Mouse (Mus musculus) neural tube, embryonic 13.5 days (tissue): ENCODE data around the gene Srbd1. TPM values are rescaled to one million over a fixed set of nuclear protein-coding genes. Genes with fewer than 3 reads are reported as not detected.

ENCODE experiments used
- ATAC-seq: fragments of 200-750 bp; cut with Nextera tagmentation; 2 replicates; pipeline ENCODE4 v1.8.0; 2017; ENCODE audit warnings: low read depth, mild to moderate bottlenecking, moderate TSS enrichment, moderate library complexity
- H3K27ac ChIP-seq: fragments of 300-500 bp; sonication (generic); replicated peaks from 2 replicates; pipeline ENCODE4 v1.5.1; 2015; ENCODE audit warnings: moderate library complexity, mild to moderate bottlenecking, inconsistent platforms
- H3K27me3 ChIP-seq: fragments of 300-500 bp; sonication (generic); 2 replicates; pipeline ENCODE4 v1.6.1; 2015; ENCODE audit warnings: mild to moderate bottlenecking, inconsistent platforms
- H3K36me3 ChIP-seq: fragments of 300-500 bp; sonication (generic); 2 replicates; pipeline ENCODE4 v1.6.1; 2015; ENCODE audit warnings: mild to moderate bottlenecking, inconsistent platforms
- H3K4me1 ChIP-seq: fragments of 300-500 bp; sonication (generic); replicated peaks from 2 replicates; pipeline ENCODE4 v1.6.1; 2015; ENCODE audit warnings: inconsistent platforms
- H3K4me2 ChIP-seq: fragments of 300-500 bp; sonication (generic); 2 replicates; pipeline ENCODE4 v1.6.1; 2015; ENCODE audit warnings: inconsistent platforms, mild to moderate bottlenecking, moderate library complexity
- H3K4me3 ChIP-seq: fragments of 300-500 bp; sonication (generic); 2 replicates; pipeline ENCODE4 v1.5.1; 2015; ENCODE audit warnings: mild to moderate bottlenecking, inconsistent platforms
- H3K9ac ChIP-seq: fragments of 300-500 bp; sonication (generic); 2 replicates; pipeline ENCODE4 v1.6.1; 2015; ENCODE audit warnings: moderate library complexity, mild to moderate bottlenecking, inconsistent platforms
- H3K9me3 ChIP-seq: fragments of 300-500 bp; sonication (generic); 2 replicates; pipeline ENCODE4 v1.6.1; 2016; ENCODE audit warnings: inconsistent platforms
- WGBS: fragments of 180-500 bp; shearing (Covaris S2); methylation state at CpG from one replicate; pipeline ENCODE4 v1.1.7; 2015; 5-methylcytosine and 5-hydroxymethylcytosine counted together
- polyA plus RNA-seq: library from polyadenylated mRNA; unstranded; fragments of >200 nt; fragmentation: Nextera tagmentation; extraction: Ambion mirVana; gene quantifications from 2 replicates; pipeline ENCODE4 v1.2.1, GENCODE M21; 2015

The Srbd1 gene
- polyA plus RNA-seq, 1 experiment from 2014 or later = 16.4 TPM

DNA sequence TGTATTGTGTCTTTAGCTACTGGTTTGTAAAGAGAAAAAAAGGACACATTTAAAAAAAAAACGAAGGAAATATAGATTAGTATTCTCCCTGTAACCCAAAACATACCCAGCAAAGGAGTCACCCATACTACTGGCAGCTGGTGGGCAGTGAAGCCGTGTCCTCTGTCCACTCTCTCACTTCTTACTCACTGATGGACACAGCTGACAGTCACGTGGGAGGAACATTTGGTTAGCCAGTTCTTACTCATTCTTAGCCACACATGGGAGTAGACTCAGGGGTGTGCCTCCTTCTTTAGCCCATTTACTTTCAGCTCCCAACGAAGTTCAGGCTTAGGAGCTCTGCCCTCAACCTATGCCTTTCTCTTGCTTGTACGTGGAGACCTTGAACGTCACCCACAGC is 183.3 kb downstream of the Srbd1 start:
- Histone ChIP-seq H3K27me3 (no peaks in the 10 kb centered on the region), H3K27ac (no peak overlapping the region), H3K9ac (no peak overlapping the region), H3K36me3 (no peaks in the 10 kb centered on the region), H3K4me2 (no peak overlapping the region), H3K9me3 (no peaks in the 10 kb centered on the region), H3K4me1 (peaks cover 7% of the 10 kb centered on the region; the same call in 1 of the 2 replicates), H3K4me3 (no peak overlapping the region)
- 76% methylated on average over 6 of the region's 6 CpGs for WGBS
- ATAC-seq = no peak

DNA sequence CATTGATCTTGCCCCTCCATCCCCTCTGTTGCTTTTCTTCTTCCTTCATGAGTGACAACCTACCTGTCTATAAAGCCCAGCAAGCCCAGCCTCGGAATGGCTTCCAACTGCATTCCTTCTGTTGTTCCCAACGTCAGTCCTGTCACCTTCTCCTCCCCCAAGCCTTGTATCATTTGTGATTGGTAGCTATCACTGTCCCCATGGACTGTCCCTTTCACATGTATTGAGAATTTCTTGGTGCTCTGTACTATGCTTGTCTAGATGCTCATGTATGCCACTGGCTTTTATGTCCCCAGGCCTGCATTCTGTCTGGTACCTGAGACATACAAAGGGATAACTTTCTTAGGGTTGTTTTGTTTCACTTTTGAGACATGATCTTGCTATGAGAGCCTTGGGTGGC is 193.2 kb downstream of the Srbd1 start:
- H3K36me3 ChIP-seq = no peaks in the 10 kb centered on the region

DNA sequence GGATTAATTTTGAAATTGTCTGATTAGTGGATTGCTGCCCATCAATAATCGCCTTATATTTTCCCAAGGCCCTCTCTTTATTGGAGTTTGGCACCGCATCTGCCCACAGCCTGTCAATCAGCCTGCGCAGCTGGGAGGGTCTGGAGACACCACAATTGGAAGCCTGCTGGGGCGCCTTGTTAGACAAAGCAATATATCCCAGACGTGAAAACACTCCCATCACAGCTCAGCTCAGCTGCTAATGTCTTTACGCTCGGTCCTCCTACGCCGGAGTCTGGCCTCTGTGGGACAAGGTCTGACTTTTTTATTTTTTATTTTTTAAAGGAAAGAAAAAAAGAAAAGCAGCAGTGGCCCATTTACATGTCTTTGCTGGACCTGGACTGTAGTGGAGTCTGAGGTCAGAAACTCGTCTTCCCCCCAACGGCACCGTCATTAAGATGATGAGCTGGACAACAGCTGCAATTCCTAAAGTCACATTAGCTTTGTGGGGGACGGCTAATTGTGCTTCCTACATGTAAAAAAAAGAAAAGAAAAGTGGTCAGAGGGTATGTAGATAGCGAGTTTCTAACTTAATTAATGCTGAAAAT is 195.0 kb downstream of the Srbd1 start:
- 6% methylated on average over 14 of the region's 14 CpGs for WGBS
- Histone ChIP-seq H3K36me3 (no peaks in the 10 kb centered on the region), H3K27me3 (peaks cover 20% of the 10 kb centered on the region), H3K4me3 (no peak overlapping the region), H3K4me1 (peaks cover 22% of the 10 kb centered on the region), H3K4me2 (peak overlapping the region; percentile 30), H3K9ac (no peak overlapping the region), H3K9me3 (no peaks in the 10 kb centered on the region), H3K27ac (no peak overlapping the region)
- ATAC-seq = peak; percentile 91

More for the DNA sequence above, 193.2 kb downstream of the Srbd1 start:
- Histone ChIP-seq H3K4me2 (no peak overlapping the region), H3K9me3 (no peaks in the 10 kb centered on the region), H3K27ac (no peak overlapping the region), H3K4me3 (no peak overlapping the region), H3K4me1 (peaks cover 22% of the 10 kb centered on the region), H3K27me3 (peaks cover 15% of the 10 kb centered on the region), H3K9ac (no peak overlapping the region)
- 73% methylated on average over 2 of the region's 2 CpGs for WGBS
- ATAC-seq = no peak

DNA sequence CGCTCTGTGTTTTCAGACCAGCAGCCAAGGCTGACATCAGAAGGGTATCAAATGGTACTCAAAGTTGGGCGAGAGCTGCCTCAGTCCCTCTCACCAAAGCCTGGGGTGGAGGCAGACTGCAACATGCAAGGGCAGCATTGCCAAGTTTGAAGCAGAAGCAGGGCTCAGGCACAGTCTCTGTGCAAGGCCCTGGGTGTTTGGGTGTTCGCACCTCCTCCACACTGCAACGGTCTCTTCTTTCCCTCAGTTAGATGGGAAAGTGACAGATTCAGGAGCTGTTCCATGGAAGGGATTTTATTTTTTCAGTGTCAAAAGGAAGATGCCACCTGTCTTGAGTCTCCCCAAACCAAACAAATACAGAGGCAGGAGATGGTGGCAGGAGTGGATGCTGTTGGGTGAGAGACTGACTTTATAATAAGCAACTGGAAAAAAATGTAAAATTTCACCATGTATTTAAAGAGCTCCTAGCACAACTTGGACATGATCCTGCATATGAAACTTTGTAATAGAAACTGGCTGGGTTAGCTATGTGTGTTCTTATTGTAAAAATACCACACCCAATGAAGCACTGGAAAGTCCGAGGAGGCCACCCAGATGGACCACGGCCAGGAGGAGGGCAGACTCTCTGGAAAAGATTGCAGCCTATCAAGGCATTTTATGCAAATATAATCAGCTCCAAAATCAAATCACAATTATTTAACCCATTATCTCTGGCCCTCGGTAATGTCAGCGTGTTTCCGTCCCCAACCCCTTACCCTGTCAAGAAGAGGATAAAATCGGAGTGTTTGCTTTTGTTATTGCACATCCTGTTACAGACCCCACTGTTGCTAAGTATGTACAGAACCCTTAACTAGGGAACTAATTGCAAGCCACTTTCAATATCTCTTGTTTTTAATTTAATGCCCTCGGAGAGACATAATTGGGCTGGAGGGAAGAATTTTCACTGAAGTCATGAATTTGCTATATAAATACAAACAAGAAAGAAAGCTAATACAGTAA is 195.8 kb downstream of the Srbd1 start:
- peaks cover 27% of the 10 kb centered on the region for H3K4me1 ChIP-seq
- no peaks in the 10 kb centered on the region for H3K9me3 ChIP-seq
- no peak overlapping the region for H3K27ac ChIP-seq
- H3K9ac ChIP-seq = no peak overlapping the region
- 65% methylated on average over 11 of the region's 11 CpGs for WGBS
- ATAC-seq = peak; percentile 60
- no peak overlapping the region for H3K4me2 ChIP-seq
- H3K27me3 ChIP-seq = peaks cover 25% of the 10 kb centered on the region
- H3K4me3 ChIP-seq = no peak overlapping the region
- no peaks in the 10 kb centered on the region for H3K36me3 ChIP-seq

DNA sequence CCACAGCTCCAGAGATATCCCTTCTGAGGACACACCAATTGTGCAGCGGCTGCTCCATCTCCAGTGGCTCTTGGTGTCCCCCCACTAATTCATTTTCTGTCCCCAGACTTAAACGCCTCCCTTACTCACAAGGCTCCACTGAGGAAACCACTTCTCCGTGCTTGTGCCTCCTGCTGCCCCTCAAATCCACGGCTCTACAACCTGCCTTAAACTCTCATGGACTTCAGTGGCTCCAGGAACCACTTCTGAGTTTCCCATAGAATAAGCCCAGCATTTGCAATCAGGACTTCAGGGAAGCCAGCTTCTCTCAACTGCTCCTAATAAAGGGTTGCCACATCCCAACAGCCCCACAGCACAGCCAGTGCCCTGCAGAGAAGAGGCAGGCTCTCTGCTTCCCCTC is 200.2 kb downstream of the Srbd1 start:
- ATAC-seq = no peak
- Histone ChIP-seq H3K9ac (no peak overlapping the region), H3K27me3 (peaks cover 25% of the 10 kb centered on the region), H3K36me3 (no peaks in the 10 kb centered on the region), H3K4me2 (no peak overlapping the region), H3K4me3 (no peak overlapping the region), H3K9me3 (no peaks in the 10 kb centered on the region), H3K4me1 (peaks cover 29% of the 10 kb centered on the region), H3K27ac (no peak overlapping the region)
- 79% methylated on average over 4 of the region's 4 CpGs for WGBS

DNA sequence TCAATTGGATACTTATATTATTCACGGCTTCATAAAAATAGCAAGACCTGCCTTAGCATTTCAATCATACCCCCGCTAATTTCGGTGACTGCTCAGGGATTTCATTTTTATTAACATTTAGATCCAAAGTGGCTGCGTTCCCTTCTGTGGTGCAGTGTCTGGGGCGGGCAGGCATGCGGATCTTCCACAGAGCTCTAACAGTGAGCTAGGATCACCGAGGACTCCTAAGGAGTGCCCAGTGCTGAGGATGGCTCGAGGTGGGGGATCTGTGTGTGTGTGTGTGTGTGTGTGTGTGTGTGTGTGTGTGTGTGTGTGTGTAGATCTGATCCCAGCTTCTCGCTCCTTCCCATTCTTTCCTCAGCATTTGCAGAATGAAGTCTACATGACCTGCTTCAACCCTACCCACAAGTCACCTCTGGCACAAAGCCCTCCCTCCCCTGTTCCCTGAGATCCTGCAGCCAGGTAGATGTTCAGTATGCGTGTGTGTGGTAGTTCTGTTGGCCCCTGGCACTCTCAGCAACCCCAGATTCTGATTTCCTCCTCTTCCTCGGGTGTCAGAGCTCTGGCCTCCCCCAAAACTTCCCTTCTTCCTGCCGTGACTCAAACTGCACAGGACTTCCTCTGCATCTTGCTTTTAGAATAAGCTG is 200.9 kb downstream of the Srbd1 start:
- 51% methylated on average over 12 of the region's 12 CpGs for WGBS
- peak; percentile 84 for ATAC-seq
- Histone ChIP-seq H3K4me1 (peaks cover 23% of the 10 kb centered on the region), H3K4me2 (peak overlapping the region; percentile 39), H3K27me3 (peaks cover 25% of the 10 kb centered on the region), H3K9ac (no peak overlapping the region), H3K4me3 (no peak overlapping the region), H3K9me3 (no peaks in the 10 kb centered on the region), H3K36me3 (no peaks in the 10 kb centered on the region), H3K27ac (no peak overlapping the region)

DNA sequence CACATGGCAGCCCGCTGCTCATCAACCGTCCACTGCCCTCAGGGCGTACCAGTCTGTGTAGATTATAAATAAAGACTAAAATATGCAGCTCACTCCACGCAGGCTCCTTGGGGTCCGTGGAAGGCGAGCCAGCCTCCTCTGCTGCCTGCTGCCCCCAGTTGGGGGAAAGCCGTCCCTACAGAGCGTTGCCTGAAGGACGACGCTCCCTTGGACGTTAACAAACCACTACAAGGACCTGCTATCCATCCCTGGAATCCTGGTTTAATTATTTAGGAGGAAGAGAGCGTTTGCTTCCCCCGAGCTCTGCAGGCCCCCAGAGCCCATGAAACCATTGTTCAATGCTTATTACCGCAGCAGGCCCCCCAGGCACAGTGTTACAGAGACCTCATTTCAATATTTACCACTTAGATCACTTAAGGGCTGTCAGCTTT is 201.4 kb downstream of the Srbd1 start:
- 0 out of 2 replicates have a peak overlapping the region, but pooled peaks have one; percentile 23 for H3K27ac ChIP-seq
- H3K4me2 ChIP-seq = peak overlapping the region; percentile 39
- ATAC-seq = peak; percentile 78

DNA sequence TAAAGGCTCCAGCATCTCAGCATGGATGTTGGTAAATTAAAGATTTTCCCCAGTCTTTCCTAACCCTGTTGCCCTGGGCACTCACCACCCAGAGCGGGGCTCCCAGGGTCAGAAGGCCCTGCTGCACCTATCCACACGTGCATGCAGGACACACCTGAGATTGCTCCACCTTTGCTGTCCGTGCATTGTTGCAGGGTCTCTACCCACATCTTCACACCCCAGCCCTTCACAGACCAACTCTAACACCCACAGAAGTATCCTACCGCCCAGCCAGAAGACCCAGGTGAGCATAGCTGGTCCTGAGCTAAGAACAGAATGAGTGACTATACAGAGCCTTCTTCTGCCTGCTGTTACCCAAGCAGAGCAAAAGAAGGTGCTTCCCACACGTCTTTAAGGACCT is 201.9 kb downstream of the Srbd1 start:
- 81% methylated on average over 5 of the region's 5 CpGs for WGBS
- H3K27ac ChIP-seq = no peak overlapping the region

More for the DNA sequence above, 201.4 kb downstream of the Srbd1 start:
- Histone ChIP-seq H3K36me3 (no peaks in the 10 kb centered on the region), H3K4me1 (peaks cover 19% of the 10 kb centered on the region), H3K9ac (no peak overlapping the region), H3K9me3 (no peaks in the 10 kb centered on the region), H3K27me3 (peaks cover 24% of the 10 kb centered on the region), H3K4me3 (no peak overlapping the region)
- 24% methylated on average over 14 of the region's 14 CpGs for WGBS

DNA sequence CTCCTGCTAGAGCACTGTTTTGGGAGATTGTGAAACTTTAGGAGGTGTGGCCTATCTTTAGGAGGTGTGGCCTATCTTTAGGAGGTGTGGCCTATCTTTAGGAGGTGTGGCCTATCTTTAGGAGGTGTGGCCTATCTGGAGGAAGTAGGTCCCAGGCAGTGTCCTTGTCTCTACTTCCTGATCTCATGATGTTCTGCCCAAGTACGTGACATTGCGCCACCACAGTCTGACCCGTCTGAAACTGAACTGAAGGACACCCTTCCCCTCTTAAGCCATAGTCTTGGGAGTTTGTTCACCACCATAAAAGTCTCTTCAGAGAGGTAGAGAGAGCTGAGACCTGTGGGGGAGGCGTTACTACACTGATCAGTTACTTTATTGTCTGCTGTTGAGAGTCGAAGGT is 202.9 kb downstream of the Srbd1 start:
- no peak for ATAC-seq
- no peaks in the 10 kb centered on the region for H3K36me3 ChIP-seq
- no peaks in the 10 kb centered on the region for H3K9me3 ChIP-seq
- H3K9ac ChIP-seq = no peak overlapping the region
- no peak overlapping the region for H3K4me3 ChIP-seq
- H3K4me1 ChIP-seq = peaks cover 19% of the 10 kb centered on the region
- peaks cover 14% of the 10 kb centered on the region for H3K27me3 ChIP-seq
- WGBS = 94% methylated on average over 5 of the region's 5 CpGs
- no peak overlapping the region for H3K27ac ChIP-seq
- no peak overlapping the region for H3K4me2 ChIP-seq

More for the DNA sequence above, 201.9 kb downstream of the Srbd1 start:
- Histone ChIP-seq H3K4me1 (peaks cover 19% of the 10 kb centered on the region), H3K27me3 (peaks cover 21% of the 10 kb centered on the region), H3K36me3 (no peaks in the 10 kb centered on the region), H3K4me3 (no peak overlapping the region), H3K9ac (no peak overlapping the region), H3K4me2 (peak overlapping the region; percentile 39), H3K9me3 (no peaks in the 10 kb centered on the region)
- no peak for ATAC-seq

DNA sequence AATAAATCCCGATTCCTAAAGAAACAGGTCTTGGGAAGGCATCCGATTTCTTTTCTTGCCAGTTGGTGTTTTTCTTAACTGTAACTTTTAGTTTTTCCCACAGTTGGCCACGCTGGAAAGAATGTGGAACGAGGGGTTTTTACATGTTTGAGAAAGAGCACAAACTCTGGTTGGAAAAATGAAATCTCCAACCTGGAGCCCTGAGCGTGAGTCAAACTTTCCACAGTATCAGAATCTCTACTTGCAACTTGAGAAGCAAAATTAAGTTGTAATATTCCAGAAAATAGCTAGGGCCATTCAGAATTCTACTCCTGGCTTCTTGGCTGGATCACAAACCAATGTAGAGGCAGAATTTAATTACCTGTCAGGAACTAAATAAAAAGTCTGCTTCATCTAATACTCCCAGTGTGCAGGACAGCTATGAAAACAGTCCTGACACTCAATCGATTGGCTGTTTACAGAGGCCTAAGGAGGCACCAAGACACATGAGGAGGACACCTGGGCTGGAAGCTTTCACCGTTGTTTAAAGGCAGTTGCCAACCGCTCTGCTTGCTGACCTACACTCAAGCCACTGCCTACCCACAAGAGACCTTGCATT is 203.7 kb downstream of the Srbd1 start:
- peaks cover 19% of the 10 kb centered on the region for H3K4me1 ChIP-seq
- H3K27me3 ChIP-seq = peaks cover 10% of the 10 kb centered on the region
- no peak for ATAC-seq
- no peak overlapping the region for H3K4me2 ChIP-seq
- H3K27ac ChIP-seq = no peak overlapping the region
- 80% methylated on average over 8 of the region's 8 CpGs for WGBS
- no peaks in the 10 kb centered on the region for H3K9me3 ChIP-seq
- no peak overlapping the region for H3K4me3 ChIP-seq
- no peaks in the 10 kb centered on the region for H3K36me3 ChIP-seq
- no peak overlapping the region for H3K9ac ChIP-seq

DNA sequence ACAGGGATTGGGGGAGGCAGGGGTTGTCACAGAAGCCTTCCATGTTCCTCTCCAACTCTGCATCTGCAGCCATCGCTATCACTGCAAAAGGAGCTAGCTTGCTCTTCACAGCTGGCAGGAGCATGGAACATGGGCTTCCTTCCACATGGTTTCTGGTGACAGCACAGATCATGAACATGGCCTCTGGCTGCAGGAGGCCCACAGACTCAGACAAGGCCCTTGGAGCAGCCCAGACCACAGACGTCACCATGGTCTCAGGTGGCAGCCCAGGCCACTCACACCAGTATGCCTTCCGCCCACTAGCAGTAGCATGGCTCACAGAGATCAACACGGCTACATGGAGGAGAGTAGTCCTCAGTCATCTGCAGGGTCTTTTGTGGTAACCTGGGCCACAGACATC is 207.8 kb downstream of the Srbd1 start:
- Histone ChIP-seq H3K36me3 (no peaks in the 10 kb centered on the region), H3K9ac (no peak overlapping the region), H3K4me2 (no peak overlapping the region), H3K27me3 (no peaks in the 10 kb centered on the region), H3K4me1 (peaks cover 10% of the 10 kb centered on the region; the same call in 1 of the 2 replicates), H3K4me3 (no peak overlapping the region), H3K9me3 (no peaks in the 10 kb centered on the region), H3K27ac (no peak overlapping the region)
- ATAC-seq = no peak
- 94% methylated on average over 4 of the region's 4 CpGs for WGBS
